Mouse (Mus musculus) layer of hippocampus, adult 9-11 months (tissue): ENCODE measurements at regions not wholly inside any gene's neighbourhood (a gene's known extent, or its start where the extent isn't known, plus 50 kb on each side); places are given as distances from the start of the nearest gene placed in this dataset.
A peak's percentile ranks its signal among the peaks of the same experiment; 100 is the strongest.

Experiments used
- DNase-seq: peaks from one replicate; pipeline ENCODE4 v3.0.0; 2022

DNA sequence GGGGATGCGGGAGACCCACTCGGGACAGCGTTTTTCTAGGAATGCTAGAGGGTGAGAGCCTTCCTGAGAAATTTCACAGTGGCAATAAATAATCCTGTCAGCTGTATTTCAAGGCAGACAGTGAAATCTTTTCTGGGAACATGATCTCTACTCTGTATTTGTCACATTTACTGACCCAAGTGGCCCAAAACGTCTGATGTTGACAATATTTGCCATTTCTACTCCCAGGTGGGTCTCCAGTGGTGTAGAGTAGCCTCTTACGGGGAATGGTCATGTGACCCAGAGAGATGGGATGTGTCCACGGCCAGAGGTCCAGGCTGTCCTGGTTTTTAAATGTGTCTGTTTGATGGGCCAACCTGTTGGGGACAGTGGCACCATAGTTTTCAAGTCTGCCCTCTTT, 183.5 kb downstream of the Pten start:
- no peak for DNase-seq

DNA sequence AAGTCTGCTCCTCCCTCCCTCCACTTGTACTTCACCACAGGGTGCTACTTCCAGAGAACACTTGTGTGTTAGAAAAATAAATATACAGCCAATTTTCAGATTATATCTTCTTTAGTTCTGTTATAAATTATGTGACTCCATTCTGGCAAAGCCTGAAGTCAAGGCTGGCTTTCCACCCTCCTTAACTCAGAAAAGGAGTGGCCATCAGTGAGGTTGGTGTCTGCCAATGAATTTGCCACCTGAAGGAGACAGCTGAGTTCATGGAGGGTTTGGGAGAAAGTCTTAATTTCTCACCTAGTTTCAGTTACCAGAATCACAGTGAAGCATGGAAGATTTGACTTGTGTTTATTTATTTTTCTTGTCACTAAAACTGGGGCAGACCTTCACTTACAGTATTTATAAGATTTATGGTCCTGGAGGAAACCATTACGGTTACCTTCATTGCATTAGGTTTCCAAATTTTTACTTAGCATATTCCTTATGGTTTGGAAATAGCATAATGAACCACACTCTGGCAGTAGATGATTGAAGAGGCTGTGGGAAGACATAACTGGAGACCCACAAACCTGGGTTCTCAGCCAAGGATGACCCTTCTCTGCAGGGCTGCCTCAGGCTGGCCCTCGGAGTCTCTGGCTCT, 186.4 kb downstream of the Pten start:
- DNase-seq, result no peak

DNA sequence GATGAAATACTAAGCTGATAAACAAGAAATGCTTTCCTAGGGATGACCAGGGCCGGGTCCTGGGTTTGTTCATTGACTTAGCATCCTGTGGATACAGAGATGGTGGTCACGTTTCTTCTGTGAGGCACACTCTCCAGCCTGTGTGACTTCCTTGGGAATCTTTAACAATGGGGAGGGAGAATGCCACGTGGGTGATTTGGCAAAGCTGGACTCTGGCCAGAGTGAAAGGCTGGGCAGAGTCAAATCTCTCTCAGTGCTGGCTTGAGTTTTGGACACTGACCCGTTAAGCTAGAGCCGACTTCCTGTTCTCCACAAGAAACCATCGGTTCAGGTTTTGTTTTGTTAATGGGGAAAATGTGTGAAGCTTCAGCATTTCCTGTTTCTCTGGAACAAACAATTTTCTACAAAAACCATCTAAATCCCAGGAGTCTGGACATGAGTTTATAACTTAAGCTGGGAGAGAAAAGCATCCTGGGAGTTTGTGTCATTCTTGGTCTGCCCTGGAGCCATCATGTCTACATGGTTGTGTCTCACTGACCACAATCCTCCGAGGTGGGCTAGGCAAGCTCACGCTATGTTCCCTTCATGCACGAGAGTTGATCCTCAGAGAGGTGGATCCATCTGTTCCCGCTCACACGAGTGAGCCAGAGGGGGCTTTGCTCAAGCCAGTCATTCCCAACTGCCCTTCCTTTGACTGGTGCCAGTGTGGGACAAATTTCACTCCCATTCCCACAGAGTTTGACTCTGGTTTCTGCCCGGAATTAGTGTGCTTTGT, 190.0 kb downstream of the Pten start:
- no peak for DNase-seq

DNA sequence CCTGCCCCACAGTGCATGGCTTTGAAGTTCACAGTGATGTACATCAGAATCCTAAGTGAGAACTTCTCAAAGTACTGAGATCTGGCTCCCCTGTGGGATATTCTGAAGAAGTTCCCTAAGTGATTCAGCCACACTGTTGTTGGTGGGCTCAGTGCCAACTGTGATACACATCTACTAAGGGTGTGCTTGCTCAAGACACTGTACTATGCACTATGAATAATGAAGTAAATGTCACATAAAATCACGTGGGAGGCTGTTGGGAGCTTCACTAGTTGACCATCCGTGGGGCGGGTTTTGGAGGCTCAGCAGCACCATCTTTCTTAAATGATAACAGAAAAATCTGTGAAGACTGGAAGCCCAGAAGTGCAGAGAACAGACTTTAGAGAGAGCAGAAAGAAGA, 193.0 kb downstream of the Pten start:
- no peak for DNase-seq

DNA sequence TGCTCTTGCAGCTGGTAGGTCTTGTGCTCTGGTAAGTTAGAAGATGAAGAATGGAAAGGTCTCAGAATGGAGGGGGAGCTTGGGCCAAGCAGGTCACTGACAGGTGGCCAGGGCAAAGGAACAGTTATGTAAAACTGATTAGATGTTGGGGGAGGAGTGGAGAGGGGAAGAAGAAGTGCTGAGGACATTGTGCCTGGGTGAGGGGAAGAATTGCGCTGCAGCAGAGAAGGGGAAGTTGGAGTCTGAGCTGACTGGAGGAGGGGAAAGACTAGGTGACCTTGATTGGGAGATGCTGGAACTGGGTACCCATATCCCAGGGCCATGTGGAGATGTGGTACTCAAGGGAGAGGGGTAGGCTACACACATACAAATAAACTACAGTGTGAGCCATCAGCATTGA, 193.5 kb downstream of the Pten start:
- DNase-seq, result no peak

DNA sequence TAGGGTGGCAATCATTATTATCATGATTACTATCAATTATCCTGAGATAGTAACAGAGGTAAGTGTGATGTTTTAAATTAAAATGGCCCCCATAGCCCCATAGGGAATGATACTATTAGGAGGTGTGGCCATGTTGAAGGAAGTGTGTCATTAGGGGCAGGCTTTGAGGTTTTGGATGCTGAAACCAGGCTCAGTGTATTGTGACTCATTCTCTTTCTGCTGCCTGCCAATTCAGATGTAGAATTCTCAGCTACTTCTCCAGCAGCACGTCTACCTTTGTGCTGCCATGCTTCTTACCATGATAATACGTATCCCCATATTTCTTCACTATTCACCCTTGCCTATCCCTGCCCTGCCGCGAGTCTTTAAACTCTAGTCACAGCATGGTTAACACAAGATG, 195.1 kb downstream of the Pten start:
- DNase-seq, result no peak

DNA sequence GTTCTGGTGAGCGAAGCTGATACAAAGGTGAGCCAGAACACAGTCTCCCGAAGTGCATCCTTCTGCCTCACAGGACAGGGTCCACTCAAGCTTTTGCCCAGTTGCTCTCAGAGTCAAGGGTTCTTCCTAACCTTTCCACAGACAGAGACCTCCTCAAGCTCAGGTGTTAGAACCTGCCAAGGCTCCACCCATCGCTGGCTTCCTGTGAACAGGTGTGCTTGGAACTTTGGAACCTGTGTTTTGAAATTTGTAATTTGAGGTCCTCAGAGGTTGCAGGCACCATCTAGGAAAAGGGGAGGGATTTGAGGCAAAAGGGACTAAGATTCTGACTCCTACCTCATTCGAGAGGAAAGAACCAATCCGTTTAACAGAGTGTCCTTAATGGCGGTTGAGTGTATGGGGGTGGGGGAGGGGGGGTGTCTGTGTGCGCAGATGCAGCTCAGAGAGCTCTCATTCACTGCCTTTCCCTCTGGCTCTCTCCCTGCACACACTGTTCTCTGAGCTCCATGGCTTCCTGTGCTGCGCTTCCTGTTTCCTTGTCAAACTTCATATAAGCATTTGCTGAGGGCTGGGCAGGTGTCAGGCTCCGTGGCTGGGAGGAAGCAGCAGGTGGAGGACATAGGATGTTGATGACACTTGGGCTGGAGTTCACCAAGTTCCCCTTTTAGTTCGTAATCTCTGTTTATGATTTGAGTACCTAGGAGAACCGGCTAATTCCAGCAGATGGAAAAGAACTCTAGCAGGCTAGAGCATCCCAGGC, 195.8 kb downstream of the Pten start:
- DNase-seq, result no peak

DNA sequence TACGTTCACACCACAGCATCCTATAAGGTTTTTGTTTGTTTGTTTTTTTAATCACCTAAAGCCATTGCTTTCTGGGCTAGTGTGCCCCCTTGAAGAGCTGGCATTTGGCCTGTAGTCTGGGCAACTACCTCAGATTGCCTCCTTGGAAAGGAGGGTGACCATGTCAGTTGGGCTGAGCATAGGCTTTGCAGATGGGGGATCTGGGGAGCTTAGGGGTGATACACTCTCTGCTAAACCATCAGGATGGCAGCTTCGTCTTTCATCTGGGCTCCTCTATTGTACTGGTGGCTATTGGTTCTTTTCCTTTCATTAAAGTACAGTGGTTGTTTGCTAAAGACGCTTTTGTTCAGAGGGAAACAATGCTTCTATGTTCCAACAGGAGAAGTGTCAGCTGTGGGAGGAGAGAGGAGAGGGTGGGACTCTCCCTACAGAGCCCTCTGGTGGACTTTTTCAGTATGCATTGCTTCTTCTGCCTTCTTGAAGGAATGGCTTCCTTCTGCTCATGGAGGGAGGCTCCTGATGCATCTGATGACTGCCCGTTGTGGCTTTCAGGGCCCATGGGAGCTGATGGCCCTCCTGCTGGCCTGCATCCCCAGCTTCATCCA, 196.8 kb downstream of the Pten start:
- peak; percentile 46 for DNase-seq

DNA sequence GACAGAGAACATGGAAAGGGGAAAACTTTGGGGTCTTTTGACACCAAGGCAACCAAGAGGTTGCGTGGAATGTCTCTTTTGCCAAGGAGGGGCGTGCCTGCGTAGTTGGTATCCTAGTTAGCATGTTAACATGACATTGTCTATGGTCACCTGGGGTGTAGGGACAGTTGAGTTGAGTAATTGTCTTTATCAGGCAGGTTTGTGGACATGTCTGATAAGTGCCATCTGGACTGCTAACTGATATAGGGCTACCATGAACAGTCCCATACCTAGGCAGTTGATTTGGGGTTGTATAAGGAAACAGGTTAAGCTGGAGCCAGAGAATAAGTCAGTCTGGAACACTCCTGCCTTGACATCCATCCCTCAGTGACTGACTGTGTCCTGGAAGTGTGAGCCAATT, 197.6 kb downstream of the Pten start:
- DNase-seq, result no peak

DNA sequence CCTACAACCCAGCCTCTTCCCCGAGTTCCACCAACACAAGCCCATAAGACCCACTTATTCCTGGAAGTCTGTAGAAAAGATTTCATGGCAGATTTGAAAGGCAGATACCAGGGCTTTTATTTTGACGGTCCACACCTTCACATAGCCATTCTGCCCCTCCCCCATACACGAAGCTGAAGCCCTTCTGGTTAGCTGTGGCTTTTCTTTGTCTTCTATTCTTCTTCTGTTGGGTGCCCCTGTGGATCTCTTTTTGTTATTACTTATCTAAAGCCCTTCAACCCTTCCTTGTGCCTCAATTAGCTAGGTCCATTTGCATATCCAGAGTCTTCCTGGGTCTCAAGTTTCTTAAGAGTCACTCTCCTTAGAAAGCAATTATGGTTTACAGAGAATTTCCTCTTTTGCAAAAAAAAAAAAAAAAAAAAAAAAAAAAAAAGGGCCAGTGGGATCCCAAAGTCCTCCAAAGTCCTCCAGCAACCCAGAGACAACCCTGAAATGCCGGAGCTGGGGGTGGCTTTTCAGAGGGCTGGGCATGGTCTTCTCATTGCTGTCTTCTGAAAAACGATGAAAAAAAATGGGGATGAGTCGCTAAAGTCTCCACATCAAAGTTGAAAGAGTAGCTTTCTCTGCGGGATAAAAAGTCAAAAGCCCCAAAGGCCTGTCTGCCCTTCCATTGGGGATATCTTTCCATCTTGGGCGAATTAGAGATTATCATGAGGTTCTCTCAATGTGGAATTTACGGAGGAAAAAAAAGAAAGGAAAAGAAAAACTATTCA, 199.0 kb downstream of the Pten start:
- DNase-seq, result no peak

DNA sequence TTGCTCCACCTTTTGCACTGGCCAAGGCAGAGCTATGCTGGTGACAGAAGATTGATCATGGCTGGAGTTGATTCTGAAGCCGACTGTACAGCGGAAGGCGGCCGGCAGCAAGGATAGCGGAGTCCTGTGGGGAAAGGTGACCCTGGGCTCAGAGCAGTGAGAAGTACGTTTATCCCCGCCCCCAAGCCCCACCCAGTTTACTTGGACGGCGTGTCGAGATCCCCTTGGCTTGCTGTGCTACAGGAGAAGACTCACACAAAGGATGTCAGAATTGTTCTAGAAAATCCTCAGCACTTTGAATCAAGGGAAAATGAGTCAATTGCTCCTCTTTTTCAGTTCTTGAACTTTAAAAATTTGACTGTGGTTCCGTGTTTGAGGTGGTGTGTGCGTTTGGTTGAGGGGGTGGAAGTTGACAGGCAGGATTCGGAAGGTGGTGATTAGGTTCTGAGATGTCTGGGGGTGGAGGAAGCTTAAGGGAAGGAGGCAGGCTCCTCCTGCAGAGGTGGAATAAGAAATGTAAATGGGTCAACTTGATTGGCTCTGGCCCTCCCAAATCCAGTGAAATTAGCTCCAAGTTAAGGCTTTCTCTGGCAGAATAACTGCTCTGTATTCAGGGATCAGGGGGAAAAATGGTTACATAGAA, 199.7 kb downstream of the Pten start:
- no peak for DNase-seq

DNA sequence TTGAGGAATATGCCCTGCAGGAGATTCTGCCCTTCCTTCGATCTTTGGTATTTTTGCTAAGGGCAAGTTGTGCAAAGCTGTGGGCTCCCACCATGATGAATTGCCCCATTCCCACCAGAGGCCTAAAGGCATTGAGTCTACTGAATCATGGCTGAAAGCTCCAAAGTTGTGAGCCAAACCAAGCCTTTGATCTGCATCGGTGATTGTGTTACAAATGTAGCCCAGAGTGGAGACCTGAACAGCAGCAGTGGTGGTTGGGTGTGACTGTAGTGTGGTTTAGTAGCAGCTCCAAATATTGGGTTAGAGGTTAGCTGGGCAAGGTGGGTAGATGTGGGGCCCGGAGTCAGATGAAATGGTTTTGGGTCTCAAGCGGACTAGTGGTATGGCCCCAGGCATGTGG, 201.0 kb downstream of the Pten start:
- no peak for DNase-seq

DNA sequence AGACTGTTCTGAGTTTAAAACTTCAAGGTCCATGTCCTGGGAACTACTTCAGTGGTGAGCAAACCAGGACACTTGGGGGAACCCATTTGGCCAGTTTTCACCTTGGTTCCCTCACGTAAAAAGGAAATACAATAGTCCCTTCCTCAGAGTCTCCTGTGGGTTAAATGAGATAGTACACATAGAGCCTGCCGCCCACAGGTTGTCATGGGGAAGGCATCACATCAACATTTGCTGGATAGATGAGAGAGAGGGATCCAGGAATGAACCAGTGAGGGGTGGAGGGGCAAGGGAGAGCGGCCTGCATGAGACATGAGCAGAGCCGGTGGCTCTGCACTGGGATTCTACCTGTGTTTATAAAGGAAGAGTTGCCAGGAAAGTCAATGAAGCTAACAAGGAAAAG, 201.5 kb downstream of the Pten start:
- no peak for DNase-seq

DNA sequence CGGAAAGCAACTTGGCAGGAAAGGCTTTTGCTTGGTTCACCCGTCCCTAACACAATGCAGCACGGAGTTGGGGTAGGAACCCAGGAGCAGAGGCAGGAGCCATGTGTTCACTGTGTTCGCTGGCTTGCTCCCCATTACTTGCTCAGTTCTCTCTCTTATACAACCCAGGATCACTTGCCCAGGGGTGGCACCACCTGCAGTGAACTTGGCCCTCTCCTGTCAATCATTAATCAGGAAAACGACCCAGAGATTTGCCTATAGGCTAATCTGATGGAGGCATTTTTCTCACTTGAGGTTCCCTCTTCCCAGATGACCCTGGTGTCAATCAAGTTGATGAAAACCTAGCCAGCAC, 202.5 kb downstream of the Pten start:
- no peak for DNase-seq

DNA sequence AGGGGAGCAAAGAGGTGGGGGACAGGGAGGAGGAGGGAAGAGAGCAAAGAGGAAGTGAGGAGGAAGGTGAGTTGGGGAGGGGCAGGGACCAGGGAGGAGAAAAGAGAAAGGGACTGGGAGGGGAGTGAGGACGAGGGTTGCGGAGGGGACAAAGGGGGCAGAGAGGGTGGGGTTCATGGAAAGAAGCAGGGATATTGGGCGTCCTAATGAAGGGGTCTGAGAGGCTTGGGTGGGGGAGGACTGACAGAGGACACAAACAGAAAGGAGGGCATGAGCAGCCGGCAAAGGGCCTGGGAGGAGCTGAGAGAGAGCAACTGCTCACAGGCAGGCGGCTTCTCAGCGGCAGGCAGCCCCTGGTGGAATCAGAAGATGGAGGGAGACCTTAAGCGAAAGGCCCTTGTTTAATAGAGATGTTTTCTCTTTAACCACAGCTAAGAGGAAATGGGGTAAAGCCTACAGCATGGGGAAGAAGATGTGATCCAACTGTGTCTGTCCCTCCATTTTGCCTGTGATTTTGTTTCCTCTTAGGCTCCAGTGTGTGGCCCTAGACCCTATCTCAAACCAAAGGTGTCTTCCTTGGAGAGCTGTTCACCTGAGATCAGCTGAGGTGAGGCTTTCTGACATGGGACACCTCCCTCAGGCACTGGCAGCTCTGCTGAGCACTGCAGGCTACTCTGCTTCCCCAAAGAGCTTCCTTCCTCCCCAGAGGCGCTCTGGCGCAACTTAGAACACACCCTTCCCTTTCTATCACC, 203.1 kb downstream of the Pten start:
- DNase-seq, result no peak

DNA sequence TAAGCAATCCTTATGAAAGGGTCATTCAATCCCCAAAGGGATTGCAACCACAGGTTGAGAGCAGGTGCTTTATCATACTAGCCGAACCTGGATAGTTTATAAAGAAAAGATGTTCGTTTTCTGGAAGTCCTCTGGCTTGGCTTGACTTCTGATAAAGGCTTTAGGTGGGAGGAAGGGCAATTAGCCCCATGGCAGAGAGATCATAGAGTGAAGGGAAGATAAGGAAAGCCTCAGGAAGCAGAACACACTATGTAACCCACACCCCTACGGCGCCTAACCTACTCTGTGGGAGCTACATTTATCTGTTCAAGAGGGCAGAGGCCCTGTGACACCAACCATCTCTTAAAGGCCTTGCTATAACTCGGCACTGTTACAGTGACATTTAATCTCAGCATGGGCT, 204.2 kb downstream of the Pten start:
- DNase-seq, result no peak

DNA sequence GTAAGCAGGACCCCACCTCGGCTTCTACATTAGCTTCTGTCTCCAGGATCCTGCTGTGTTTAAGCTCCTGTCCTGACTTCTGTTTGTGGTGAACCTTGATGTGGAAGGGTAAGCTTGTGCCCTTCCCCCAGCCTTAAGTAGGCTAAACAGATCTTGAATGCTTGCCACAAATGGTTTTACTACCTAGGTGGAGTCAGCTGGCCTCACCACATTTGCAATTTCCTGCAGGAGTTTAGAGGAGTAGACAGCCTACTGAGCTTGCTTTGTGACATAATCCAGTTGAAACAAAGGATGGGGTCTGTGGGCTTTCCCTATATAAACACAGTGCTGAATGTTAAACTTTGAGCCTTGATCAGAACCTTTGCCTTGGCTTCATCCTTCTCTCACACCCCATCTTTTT, 206.7 kb downstream of the Pten start:
- no peak for DNase-seq

DNA sequence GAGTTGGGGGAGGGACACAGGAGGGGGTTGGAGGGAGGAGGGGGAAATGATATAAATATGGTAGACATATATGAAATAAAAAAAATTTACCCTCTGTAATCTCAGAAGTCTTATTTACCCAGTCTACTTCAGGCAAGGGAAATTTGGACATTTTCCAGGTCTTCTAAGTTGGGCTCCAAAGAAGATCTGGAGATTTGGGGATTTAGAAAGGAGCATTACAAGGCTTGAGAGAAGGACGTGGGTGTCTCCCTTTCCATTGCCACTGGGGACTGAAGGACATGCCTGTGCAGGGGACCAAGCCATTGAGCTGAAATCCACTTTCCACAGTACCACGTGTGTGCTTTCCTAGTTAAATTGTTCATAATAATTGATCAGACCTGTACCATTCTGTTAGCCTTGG, 208.2 kb downstream of the Pten start:
- no peak for DNase-seq

DNA sequence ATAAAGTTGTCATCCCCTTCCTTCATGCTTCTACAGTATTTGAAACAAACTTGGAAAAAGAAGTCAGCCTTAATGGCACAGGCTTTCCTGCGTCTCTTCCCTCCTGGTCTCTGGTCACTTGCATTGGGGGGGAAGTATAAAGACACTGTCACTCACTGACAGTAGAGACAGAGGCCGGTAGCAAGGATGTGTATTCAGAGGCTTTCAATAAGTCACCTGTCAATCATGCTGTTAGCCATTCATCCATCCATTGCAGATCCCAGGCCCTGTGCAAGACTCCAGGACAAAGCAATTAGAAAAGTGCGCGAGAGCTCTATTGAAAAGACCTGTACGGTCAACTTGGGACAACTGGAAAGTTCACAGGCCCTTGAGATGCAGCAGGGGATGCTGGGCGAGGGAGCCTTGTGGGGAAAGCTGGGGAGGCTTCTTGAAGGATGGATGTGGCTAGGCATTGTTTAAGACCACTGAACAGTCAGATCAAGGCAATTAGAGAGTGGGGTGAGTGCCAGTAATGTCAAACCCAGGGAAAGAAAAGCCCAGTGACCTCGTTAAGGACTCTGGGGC, 212.0 kb downstream of the Pten start:
- no peak for DNase-seq

DNA sequence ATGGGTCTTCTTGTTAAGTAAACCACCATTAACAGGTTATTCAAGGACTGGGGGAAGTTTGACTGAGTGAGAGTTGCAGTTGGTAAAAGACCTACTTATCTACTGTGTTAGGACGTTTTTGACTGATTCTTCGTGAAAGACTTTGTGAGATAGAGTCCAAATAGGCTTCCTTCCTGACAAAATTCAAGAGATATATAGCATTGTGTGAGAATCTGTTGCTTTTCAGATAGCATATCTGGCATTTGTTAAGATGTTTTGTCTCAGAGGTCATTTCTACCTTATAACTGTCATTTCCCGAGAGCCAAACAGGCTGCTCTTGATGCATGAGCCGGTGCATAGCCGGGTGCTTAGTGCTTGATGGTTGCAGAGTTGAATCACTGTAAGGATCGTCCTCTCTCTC, 214.8 kb downstream of the Pten start:
- DNase-seq, result no peak

DNA sequence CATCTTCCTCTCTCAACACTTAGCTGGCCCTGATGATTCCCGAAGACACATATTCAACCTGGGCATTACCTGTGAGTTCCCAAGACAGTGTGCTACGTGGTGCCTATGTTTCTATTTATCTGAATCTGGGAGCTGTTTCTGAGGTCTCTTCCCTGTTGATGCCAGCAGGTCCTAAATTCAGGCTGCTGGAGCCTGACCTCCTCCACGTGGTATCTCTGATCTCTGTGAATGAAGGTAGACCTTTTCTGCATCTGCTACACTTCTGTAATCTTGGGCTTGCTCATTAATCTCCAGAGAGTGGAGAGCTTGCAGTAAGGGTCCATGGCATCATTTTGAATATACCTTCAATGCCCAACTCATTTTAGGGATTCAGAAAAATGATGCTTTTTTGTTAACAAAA, 215.8 kb downstream of the Pten start:
- DNase-seq, result no peak
